Mouse (Mus musculus): ENCODE data around the gene Pcf11. TPM values are rescaled to one million over a fixed set of nuclear protein-coding genes. Genes with fewer than 3 reads are reported as not detected.

Pcf11 gene
- polyA plus RNA-seq, 1 experiment from 2014 or later = 19.1 TPM

DNA sequence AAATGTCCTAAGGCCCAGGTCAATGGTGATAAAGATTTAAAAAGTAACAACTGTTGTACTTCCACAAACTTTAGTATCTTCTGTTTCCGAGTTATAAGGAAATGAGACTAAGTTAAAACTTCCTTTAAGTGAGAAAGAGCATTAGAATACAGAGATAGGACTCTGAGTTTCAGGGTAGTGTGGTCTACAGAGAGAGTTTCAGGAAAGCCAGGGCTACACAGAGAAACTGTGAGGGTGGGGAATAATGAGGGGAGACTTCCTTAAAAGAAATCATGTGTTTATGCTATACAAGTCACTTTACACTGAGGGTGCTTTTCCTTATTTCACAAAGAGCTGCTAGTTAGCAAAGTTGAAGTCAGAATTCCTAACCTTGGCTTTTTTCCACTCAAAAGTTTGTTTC is 16.4 kb downstream of the Pcf11 start:
- no peak for ATAC-seq (ENCODE audit: low FRiP score)
- Histone ChIP-seq H3K9ac (ENCODE audit: low read length) (no peak overlapping the region), H3K4me2 (no peak overlapping the region), H3K9me3 (ENCODE audit: control insufficient read depth, low read length) (no peaks in the 10 kb centered on the region), H3K4me3 (ENCODE audit: low read depth, low read length) (no peak overlapping the region), H3K4me1 (ENCODE audit: control insufficient read depth, insufficient read depth, low read length) (no peaks in the 10 kb centered on the region), H3K27me3 (ENCODE audit: control insufficient read depth, insufficient read depth, low read length) (no peaks in the 10 kb centered on the region), H3K27ac (ENCODE audit: low read depth, low read length) (no peak overlapping the region), H3K36me3 (ENCODE audit: control insufficient read depth, insufficient read depth, low read length) (peaks cover 20% of the 10 kb centered on the region)
- 87% methylated on average over 1 of the region's 1 CpGs for WGBS
- peak; percentile 23 for DNase-seq (ENCODE audit: low spot score, missing footprints)

GRCm38 (mm10) chr7:92647790-92648189 is 21.9 kb downstream of the Pcf11 start:
- ATAC-seq (ENCODE audit: low FRiP score) (no peak), DNase-seq (ENCODE audit: low spot score, missing footprints) (peak; percentile 81)
- WGBS = 96% methylated on average over 7 of the region's 7 CpGs
- Histone ChIP-seq H3K9ac (ENCODE audit: low read length) (no peak overlapping the region), H3K4me3 (ENCODE audit: low read depth, low read length) (no peak overlapping the region), H3K4me2 (no peak overlapping the region), H3K36me3 (ENCODE audit: control insufficient read depth, insufficient read depth, low read length) (peaks cover 6% of the 10 kb centered on the region; the same call in 1 of the 2 replicates), H3K27ac (ENCODE audit: low read depth, low read length) (no peak overlapping the region), H3K9me3 (ENCODE audit: control insufficient read depth, low read length) (no peaks in the 10 kb centered on the region), H3K4me1 (ENCODE audit: control insufficient read depth, insufficient read depth, low read length) (no peaks in the 10 kb centered on the region), H3K27me3 (ENCODE audit: control insufficient read depth, insufficient read depth, low read length) (no peaks in the 10 kb centered on the region)

DNA sequence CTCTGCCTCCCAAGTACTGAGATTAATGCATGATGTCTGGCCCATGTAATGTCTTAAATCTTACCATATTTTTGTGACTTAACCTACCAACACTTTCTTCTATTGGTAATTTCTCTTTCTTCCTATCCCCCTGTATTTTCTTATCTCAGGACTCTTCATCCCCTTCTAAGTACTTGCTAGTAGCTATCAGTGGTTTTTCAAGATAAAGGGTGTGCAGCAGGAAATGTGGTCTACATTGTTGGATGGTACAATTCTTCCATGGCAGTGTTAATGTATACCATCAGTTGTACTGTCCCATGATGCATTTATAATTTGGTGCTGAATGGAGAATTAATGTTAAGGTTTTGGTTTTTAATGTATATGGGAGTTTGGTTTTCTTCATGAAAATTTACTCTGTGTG is 27.4 kb downstream of the Pcf11 start:
- Histone ChIP-seq H3K9ac (ENCODE audit: low read length) (no peak overlapping the region), H3K4me1 (ENCODE audit: control insufficient read depth, insufficient read depth, low read length) (peaks cover 4% of the 10 kb centered on the region; the same call in 1 of the 2 replicates), H3K4me2 (no peak overlapping the region), H3K4me3 (ENCODE audit: low read depth, low read length) (no peak overlapping the region), H3K9me3 (ENCODE audit: control insufficient read depth, low read length) (no peaks in the 10 kb centered on the region), H3K27ac (ENCODE audit: low read depth, low read length) (no peak overlapping the region), H3K27me3 (ENCODE audit: control insufficient read depth, insufficient read depth, low read length) (no peaks in the 10 kb centered on the region), H3K36me3 (ENCODE audit: control insufficient read depth, insufficient read depth, low read length) (peaks cover 6% of the 10 kb centered on the region; the same call in 1 of the 2 replicates)
- DNase-seq (ENCODE audit: low spot score, missing footprints) (no peak), ATAC-seq (ENCODE audit: low FRiP score) (no peak)

DNA sequence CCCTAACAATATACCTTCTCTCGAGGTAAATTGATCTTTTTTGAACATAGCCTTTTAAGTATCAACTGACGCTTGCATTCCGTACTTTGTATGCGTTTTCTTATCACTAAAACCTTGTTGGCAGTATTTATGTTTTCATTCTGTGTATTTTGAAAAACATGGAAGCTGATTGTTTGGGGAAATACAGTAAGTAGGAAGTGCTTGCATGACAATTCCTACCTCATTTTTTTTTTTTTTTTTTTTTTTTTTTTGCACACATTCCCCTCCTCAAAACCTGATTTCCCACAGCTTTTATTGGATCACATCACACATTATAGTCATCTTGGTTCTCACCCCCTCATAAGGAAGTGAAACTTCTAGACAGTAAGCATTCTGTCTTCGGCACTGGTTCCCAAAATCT is 31.7 kb downstream of the Pcf11 start:
- Histone ChIP-seq H3K4me2 (peak overlapping the region; percentile 84), H3K4me1 (ENCODE audit: control insufficient read depth, insufficient read depth, low read length) (peaks cover 9% of the 10 kb centered on the region; the same call in 1 of the 2 replicates), H3K36me3 (ENCODE audit: control insufficient read depth, insufficient read depth, low read length) (peaks cover 4% of the 10 kb centered on the region; the same call in 1 of the 2 replicates), H3K27me3 (ENCODE audit: control insufficient read depth, insufficient read depth, low read length) (no peaks in the 10 kb centered on the region), H3K27ac (ENCODE audit: low read depth, low read length) (no peak overlapping the region), H3K4me3 (ENCODE audit: low read depth, low read length) (peak overlapping the region; percentile 71; the same call in 1 of the 2 replicates), H3K9ac (ENCODE audit: low read length) (no peak overlapping the region), H3K9me3 (ENCODE audit: control insufficient read depth, low read length) (no peaks in the 10 kb centered on the region)
- WGBS = 89% methylated on average over 5 of the region's 5 CpGs
- ATAC-seq (ENCODE audit: low FRiP score) (no peak), DNase-seq (ENCODE audit: low spot score, missing footprints) (no peak)

GRCm38 (mm10) chr7:92637021-92637625 is 32.6 kb downstream of the Pcf11 start, which contains the start of gene Ankrd42:
Ankrd42 (minus strand) TSS chr7:92637142.
- peak; percentile 99 for DNase-seq (ENCODE audit: low spot score, missing footprints)
- H3K27ac ChIP-seq (ENCODE audit: low read depth, low read length) = no peak within 1 kb of the TSS; the same call in 1 of the 2 replicates
- peak within 1 kb of the TSS; percentile 95 for H3K4me2 ChIP-seq
- H3K9ac ChIP-seq (ENCODE audit: low read length) = peak within 1 kb of the TSS; percentile 78
- H3K4me3 ChIP-seq (ENCODE audit: low read depth, low read length) = peak within 1 kb of the TSS; percentile 71
- no peaks in the 10 kb centered on the region for H3K9me3 ChIP-seq (ENCODE audit: control insufficient read depth, low read length)
- no peaks in the 10 kb centered on the region for H3K36me3 ChIP-seq (ENCODE audit: control insufficient read depth, insufficient read depth, low read length)
- WGBS = 1% methylated on average over 43 of the region's 44 CpGs
- H3K27me3 ChIP-seq (ENCODE audit: control insufficient read depth, insufficient read depth, low read length) = no peaks in the 10 kb centered on the region
- peak; percentile 99 for ATAC-seq (ENCODE audit: low FRiP score)
- peaks cover 9% of the 10 kb centered on the region; the same call in 1 of the 2 replicates for H3K4me1 ChIP-seq (ENCODE audit: control insufficient read depth, insufficient read depth, low read length)

- Histone ChIP-seq H3K4me2 (peak overlapping the region; percentile 95), H3K4me3 (ENCODE audit: low read depth, low read length) (peak overlapping the region; percentile 71), H3K27me3 (ENCODE audit: control insufficient read depth, insufficient read depth, low read length) (no peaks in the 10 kb centered on the region), H3K9ac (ENCODE audit: low read length) (peak overlapping the region; percentile 78), H3K9me3 (ENCODE audit: control insufficient read depth, low read length) (no peaks in the 10 kb centered on the region), H3K27ac (ENCODE audit: low read depth, low read length) (no peak overlapping the region), H3K4me1 (ENCODE audit: control insufficient read depth, insufficient read depth, low read length) (peaks cover 9% of the 10 kb centered on the region; the same call in 1 of the 2 replicates), H3K36me3 (ENCODE audit: control insufficient read depth, insufficient read depth, low read length) (no peaks in the 10 kb centered on the region)
- peak; percentile 93 for DNase-seq (ENCODE audit: low spot score, missing footprints)
- peak; percentile 76 for ATAC-seq (ENCODE audit: low FRiP score)
- 2% methylated on average over 48 of the region's 49 CpGs for WGBS
Measured at GRCm38 (mm10) chr7:92636295-92637011, 33.3 kb downstream of the Pcf11 start.

DNA sequence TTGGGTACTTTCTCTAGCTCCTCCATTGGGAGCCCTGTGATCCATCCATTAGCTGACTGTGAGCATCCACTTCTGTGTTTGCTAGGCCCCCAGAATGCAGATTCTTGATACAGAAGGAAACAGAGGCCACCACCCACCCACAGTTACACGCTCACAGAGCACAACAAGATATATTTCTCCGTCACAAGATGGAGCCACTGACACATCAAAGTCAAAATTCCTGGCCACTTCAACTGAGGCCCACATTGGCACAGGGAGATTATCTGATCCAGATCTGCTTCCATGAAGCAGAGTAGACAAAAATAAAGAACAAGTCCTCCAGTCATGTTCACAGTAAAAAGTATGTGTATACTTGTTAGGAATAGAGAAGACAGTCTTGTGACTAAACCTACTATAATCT is 39.6 kb downstream of the Pcf11 start:
- 42% methylated on average over 2 of the region's 2 CpGs for WGBS
- Histone ChIP-seq H3K36me3 (ENCODE audit: control insufficient read depth, insufficient read depth, low read length) (no peaks in the 10 kb centered on the region), H3K4me2 (no peak overlapping the region), H3K4me1 (ENCODE audit: control insufficient read depth, insufficient read depth, low read length) (no peaks in the 10 kb centered on the region), H3K4me3 (ENCODE audit: low read depth, low read length) (no peak overlapping the region), H3K27ac (ENCODE audit: low read depth, low read length) (no peak overlapping the region), H3K9me3 (ENCODE audit: control insufficient read depth, low read length) (no peaks in the 10 kb centered on the region), H3K9ac (ENCODE audit: low read length) (no peak overlapping the region), H3K27me3 (ENCODE audit: control insufficient read depth, insufficient read depth, low read length) (no peaks in the 10 kb centered on the region)
- no peak for ATAC-seq (ENCODE audit: low FRiP score)
- DNase-seq (ENCODE audit: low spot score, missing footprints) = no peak

DNA sequence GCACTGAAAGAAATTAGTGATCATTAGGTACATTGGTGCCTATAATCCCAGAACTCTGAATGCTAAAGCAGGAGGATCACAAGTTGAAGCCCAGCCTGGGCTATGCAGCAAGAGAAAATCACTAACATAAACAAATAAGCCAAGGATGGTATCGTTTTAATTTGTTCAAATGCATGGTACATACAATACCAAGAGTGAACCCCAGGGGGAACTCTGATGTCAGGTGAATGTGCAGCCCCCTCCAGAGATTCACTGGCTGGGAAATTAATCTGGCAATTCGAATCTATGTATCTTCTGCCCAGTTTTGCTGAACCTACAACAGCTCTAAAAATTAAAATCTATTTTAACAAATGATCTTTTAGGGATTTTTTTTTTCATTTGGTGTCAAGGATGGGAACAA is 45.2 kb downstream of the Pcf11 start:
- no peaks in the 10 kb centered on the region for H3K27me3 ChIP-seq (ENCODE audit: control insufficient read depth, insufficient read depth, low read length)
- H3K9ac ChIP-seq (ENCODE audit: low read length) = no peak overlapping the region
- no peak overlapping the region for H3K4me3 ChIP-seq (ENCODE audit: low read depth, low read length)
- 59% methylated on average over 2 of the region's 2 CpGs for WGBS
- H3K4me1 ChIP-seq (ENCODE audit: control insufficient read depth, insufficient read depth, low read length) = no peaks in the 10 kb centered on the region
- no peaks in the 10 kb centered on the region for H3K36me3 ChIP-seq (ENCODE audit: control insufficient read depth, insufficient read depth, low read length)
- H3K9me3 ChIP-seq (ENCODE audit: control insufficient read depth, low read length) = no peaks in the 10 kb centered on the region
- H3K4me2 ChIP-seq = no peak overlapping the region
- DNase-seq (ENCODE audit: low spot score, missing footprints) = no peak
- ATAC-seq (ENCODE audit: low FRiP score) = no peak
- H3K27ac ChIP-seq (ENCODE audit: low read depth, low read length) = no peak overlapping the region

DNA sequence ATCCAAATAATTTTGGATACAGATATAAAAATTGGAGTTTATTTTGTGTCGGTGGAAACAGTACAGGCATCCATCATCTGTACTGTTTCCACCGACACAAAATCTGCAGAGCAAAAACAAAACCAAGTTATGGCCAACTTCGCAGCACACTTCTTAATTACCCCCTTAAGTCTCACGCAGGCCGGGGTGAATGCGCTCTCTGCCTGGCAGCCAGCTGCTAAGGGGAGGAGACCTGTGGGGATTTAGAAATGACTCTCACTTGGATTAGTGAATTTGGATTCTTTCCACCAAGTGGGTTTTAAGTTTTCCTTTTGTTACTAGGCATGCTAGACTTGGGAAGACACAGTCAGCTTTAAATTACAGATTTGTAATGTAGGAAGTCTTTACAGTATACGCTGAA is 58.9 kb downstream of the Pcf11 start:
- no peaks in the 10 kb centered on the region for H3K9me3 ChIP-seq (ENCODE audit: control insufficient read depth, low read length)
- no peak overlapping the region for H3K9ac ChIP-seq (ENCODE audit: low read length)
- H3K27me3 ChIP-seq (ENCODE audit: control insufficient read depth, insufficient read depth, low read length) = no peaks in the 10 kb centered on the region
- no peaks in the 10 kb centered on the region for H3K4me1 ChIP-seq (ENCODE audit: control insufficient read depth, insufficient read depth, low read length)
- no peaks in the 10 kb centered on the region for H3K36me3 ChIP-seq (ENCODE audit: control insufficient read depth, insufficient read depth, low read length)
- no peak overlapping the region for H3K4me2 ChIP-seq
- no peak overlapping the region for H3K27ac ChIP-seq (ENCODE audit: low read depth, low read length)
- DNase-seq (ENCODE audit: low spot score, missing footprints) (no peak), ATAC-seq (ENCODE audit: low FRiP score) (no peak)
- no peak overlapping the region for H3K4me3 ChIP-seq (ENCODE audit: low read depth, low read length)
- WGBS = 61% methylated on average over 7 of the region's 7 CpGs

Data from midbrain, embryonic 11.5 days (tissue).